ENCODE assay signal across 9 mouse cellular contexts in genomic region chr12:79648812-79649700, GRCm38 (mm10).
A peak's percentile ranks its signal among the peaks of the same experiment; 100 is the strongest.
DNase-seq lines count a peak whose midpoint lies in the region; ATAC-seq and TF ChIP-seq lines count a peak whose summit lies in the region.
"Had no signal": no experiment of that assay in that cellular context is flagged by ENCODE, and none has a peak within 500 bp of the region (broad histone marks: within the 10 kb centered on the region; RNA-seq: fewer than 3 reads in every experiment).

No protein-coding gene starts in this region.

- 0 out of 2 replicates have a peak, but pooled peaks have one; percentile 7 for TF ChIP-seq CTCF in layer of hippocampus, adult 2 months (conservative IDR thresholded peaks at IDR 0.05)

- H3K9ac ChIP-seq in embryonic facial prominence, embryonic 14.5 days (ENCODE audit: low read depth, low read length): no peak overlapping the region
- H3K9ac ChIP-seq: hindbrain, embryonic 15.5 days; limb, embryonic 12.5 days had no signal

- no peaks in the 10 kb centered on the region for H3K36me3 ChIP-seq in embryonic facial prominence, embryonic 14.5 days (ENCODE audit: control insufficient read depth, insufficient read depth, low read length)
- no peaks in the 10 kb centered on the region for H3K36me3 ChIP-seq in myocyte (ENCODE audit: control insufficient read depth, insufficient read depth)
- H3K36me3 ChIP-seq: hindbrain, embryonic 15.5 days; limb, embryonic 12.5 days had no signal

- H3K4me3 ChIP-seq in layer of hippocampus, adult 2 months: no peak overlapping the region
- H3K4me3 ChIP-seq in embryonic facial prominence, embryonic 14.5 days (ENCODE audit: low read depth, low read length): no peak overlapping the region
- H3K4me3 ChIP-seq in myocyte: no peak overlapping the region
- H3K4me3 ChIP-seq: hindbrain, embryonic 15.5 days; limb, embryonic 12.5 days had no signal

- H3ac ChIP-seq in myocyte (ENCODE audit: control insufficient read depth, insufficient read length): no peak overlapping the region

- H3K79me2 ChIP-seq in myocyte (ENCODE audit: control insufficient read depth, insufficient read depth): no peaks in the 10 kb centered on the region

- ATAC-seq in embryonic facial prominence, embryonic 14.5 days (ENCODE audit: low read depth): 0 out of 2 replicates have a peak, but pooled peaks have one; percentile 37
- ATAC-seq in erythroblast, adult 5-6 weeks (replicated peaks; ENCODE audit: low FRiP score, poor library complexity, severe bottlenecking): no peak

- WGBS in embryonic facial prominence, embryonic 14.5 days: 51% methylated on average over 6 of the region's 7 CpGs

- H3K4me2 ChIP-seq in embryonic facial prominence, embryonic 14.5 days (ENCODE audit: low read depth, low read length): no peak overlapping the region
- peak overlapping the region; percentile 14 for H3K4me2 ChIP-seq in myocyte (ENCODE audit: low read depth)
- H3K4me2 ChIP-seq: hindbrain, embryonic 15.5 days; limb, embryonic 12.5 days had no signal

- H3K4me1 ChIP-seq in embryonic facial prominence, embryonic 14.5 days (ENCODE audit: control insufficient read depth, insufficient read depth, low read length): peaks cover 22% of the 10 kb centered on the region
- H3K4me1 ChIP-seq: hindbrain, embryonic 15.5 days had no signal

- no peak overlapping the region for H3K27ac ChIP-seq in layer of hippocampus, adult 2 months
- peak overlapping the region; percentile 66 for H3K27ac ChIP-seq in embryonic facial prominence, embryonic 14.5 days (replicated peaks; ENCODE audit: low read depth, low read length)
- H3K27ac ChIP-seq: hindbrain, embryonic 15.5 days; limb, embryonic 12.5 days had no signal

- H3K9me3 ChIP-seq in embryonic facial prominence, embryonic 14.5 days (ENCODE audit: control insufficient read depth, low read length): no peaks in the 10 kb centered on the region
- H3K9me3 ChIP-seq: hindbrain, embryonic 15.5 days; limb, embryonic 12.5 days had no signal

- no peaks in the 10 kb centered on the region for H3K27me3 ChIP-seq in embryonic facial prominence, embryonic 14.5 days (replicated peaks; ENCODE audit: control insufficient read depth, insufficient read depth, low read length)
- H3K27me3 ChIP-seq in myocyte (ENCODE audit: control insufficient read depth, insufficient read depth, insufficient read length): no peaks in the 10 kb centered on the region
- H3K27me3 ChIP-seq: hindbrain, embryonic 15.5 days; limb, embryonic 12.5 days had no signal

- no peak for TF ChIP-seq POLR2A in myocyte (IDR thresholded peaks at IDR 0.05; ENCODE audit: insufficient read length, low read depth)

- no peak for DNase-seq in layer of hippocampus, adult 2 months (ENCODE audit: low spot score in 2 of 2)
- no peak for DNase-seq in layer of hippocampus, adult 18-20 months (ENCODE audit: low spot score in 2 of 2)
- DNase-seq in NIH3T3 (ENCODE audit: low read depth): peak; percentile 77
- DNase-seq in embryonic facial prominence, embryonic 14.5 days (ENCODE audit: low spot score): peak; percentile 64
- no peak for DNase-seq in urinary bladder, postnatal 10 days (ENCODE audit: low spot score)

TF ChIP-seq in myocyte, 11 proteins besides CTCF, POLR2A, EP300 and RAD21:
- TF ChIP-seq POLR2AphosphoS2 (IDR thresholded peaks at IDR 0.05; ENCODE audit: insufficient read length, low read depth) (no peak), TCF3 (IDR thresholded peaks at IDR 0.05; ENCODE audit: insufficient read length, low read depth) (no peak), CEBPB (IDR thresholded peaks at IDR 0.05; ENCODE audit: insufficient read depth, poor library complexity, severe bottlenecking) (no peak), MYOG (IDR thresholded peaks at IDR 0.05; ENCODE audit: control insufficient read depth in 1 of 3, insufficient read depth in 1 of 3, insufficient read length in 2 of 3, low read depth in 2 of 3) (no peak), TCF12 (IDR thresholded peaks at IDR 0.05; ENCODE audit: insufficient read depth, poor library complexity, severe bottlenecking) (no peak), MYOD1 (IDR thresholded peaks at IDR 0.05; ENCODE audit: control insufficient read depth in 1 of 3, insufficient read length in 2 of 3, low read depth in 2 of 3) (no peak), USF1 (IDR thresholded peaks at IDR 0.05; ENCODE audit: low read depth) (no peak), SRF (IDR thresholded peaks at IDR 0.05; ENCODE audit: control insufficient read depth, insufficient read length, low read depth) (no peak), REST (IDR thresholded peaks at IDR 0.05; ENCODE audit: insufficient read depth, insufficient read length) (no peak)
TF ChIP-seq in myocyte: peak in this region for 0.

Comparison
In these comparisons a context has a peak if more than half of its experiments do, and no peak if none do; other contexts are left out.
1. DNase-seq: peak in NIH3T3 (single experiment) and embryonic facial prominence, embryonic 14.5 days (single experiment); none in layer of hippocampus, adult 2 months (0 of 2), layer of hippocampus, adult 18-20 months (0 of 2) and urinary bladder, postnatal 10 days (single experiment).